Mouse (Mus musculus) liver, embryonic 12.5 days (tissue): ENCODE measurements around the gene Slc6a6. TPM values are rescaled to one million over a fixed set of nuclear protein-coding genes. Genes with fewer than 3 reads are reported as not detected.

ENCODE experiments used
- ATAC-seq: fragments of 200-750 bp; cut with Nextera tagmentation; 2 replicates; pipeline ENCODE4 v1.8.0; 2017; ENCODE audit warnings: moderate number of reproducible peaks, mild to moderate bottlenecking, moderate library complexity
- H3K27ac ChIP-seq: fragments of 300-500 bp; sonication (generic); 2 replicates; pipeline ENCODE4 v1.5.1; 2016; ENCODE audit warnings: mild to moderate bottlenecking
- H3K27me3 ChIP-seq: fragments of 300-500 bp; sonication (generic); replicated peaks from 2 replicates; pipeline ENCODE4 v1.6.1; 2016; ENCODE audit warnings: mild to moderate bottlenecking, moderate library complexity
- H3K36me3 ChIP-seq: fragments of 300-500 bp; sonication (generic); 2 replicates; pipeline ENCODE4 v1.6.1; 2016; ENCODE audit warnings: mild to moderate bottlenecking, moderate library complexity
- H3K4me1 ChIP-seq: fragments of 300-500 bp; sonication (generic); 2 replicates; pipeline ENCODE4 v1.6.1; 2016
- H3K4me2 ChIP-seq: fragments of 300-500 bp; sonication (generic); 2 replicates; pipeline ENCODE4 v1.6.1; 2016; ENCODE audit warnings: mild to moderate bottlenecking, moderate library complexity
- H3K4me3 ChIP-seq: fragments of 300-500 bp; sonication (generic); 2 replicates; pipeline ENCODE4 v1.5.1; 2016; ENCODE audit warnings: mild to moderate bottlenecking, moderate library complexity
- H3K9ac ChIP-seq: fragments of 300-500 bp; sonication (generic); 2 replicates; pipeline ENCODE4 v1.6.1; 2016; ENCODE audit warnings: mild to moderate bottlenecking, moderate library complexity
- H3K9me3 ChIP-seq: fragments of 300-500 bp; sonication (generic); replicated peaks from 2 replicates; pipeline ENCODE4 v1.6.1; 2016; ENCODE audit warnings: mild to moderate bottlenecking, moderate library complexity
- WGBS: fragments of 180-500 bp; shearing (Covaris S2); methylation state at CpG from one replicate; pipeline ENCODE4 v1.1.7; 2016; ENCODE audit not compliant: insufficient replicate concordance; 5-methylcytosine and 5-hydroxymethylcytosine counted together
- polyA plus RNA-seq: library from polyadenylated mRNA; unstranded; fragments of >200 nt; fragmentation: Nextera tagmentation; extraction: Ambion mirVana; gene quantifications from 2 replicates; pipeline ENCODE4 v1.2.1, GENCODE M21; 2016

Slc6a6 gene
- polyA plus RNA-seq, 1 experiment from 2014 or later: 24.9 TPM

DNA sequence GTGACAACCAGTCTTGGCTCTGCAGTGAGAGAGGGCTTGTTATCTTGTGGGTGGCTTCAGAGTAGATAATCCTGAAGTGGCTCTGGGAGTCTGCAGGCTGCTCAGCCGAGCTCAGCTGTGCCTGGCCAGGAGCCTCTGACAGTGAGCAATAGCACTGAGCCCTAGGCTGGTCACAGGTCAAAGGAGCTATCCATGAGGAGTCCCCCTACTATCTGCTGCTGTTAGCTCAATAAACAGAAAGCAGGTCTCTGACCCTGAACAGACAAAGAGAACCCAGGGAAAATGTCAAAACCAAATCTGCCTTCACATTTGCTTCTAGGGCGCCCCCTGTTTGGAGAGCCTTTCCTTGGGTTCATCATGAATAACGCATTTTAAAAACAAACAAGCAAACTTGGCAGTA is 28.6 kb upstream of the Slc6a6 start:
- H3K4me2 ChIP-seq: no peak overlapping the region
- 0 out of 2 replicates have a peak, but pooled peaks have one; percentile 13 for ATAC-seq
- H3K36me3 ChIP-seq: no peaks in the 10 kb centered on the region
- H3K4me3 ChIP-seq: no peak overlapping the region
- H3K4me1 ChIP-seq: peaks cover 29% of the 10 kb centered on the region
- no peaks in the 10 kb centered on the region for H3K9me3 ChIP-seq
- H3K27ac ChIP-seq: no peak overlapping the region
- WGBS: 29% methylated on average over 3 of the region's 3 CpGs
- H3K27me3 ChIP-seq: no peaks in the 10 kb centered on the region
- H3K9ac ChIP-seq: no peak overlapping the region

- ATAC-seq: no peak
- H3K27me3 ChIP-seq: no peaks in the 10 kb centered on the region
- no peaks in the 10 kb centered on the region for H3K9me3 ChIP-seq
- no peaks in the 10 kb centered on the region for H3K36me3 ChIP-seq
- 55% methylated on average over 6 of the region's 6 CpGs for WGBS
- H3K4me3 ChIP-seq: no peak overlapping the region
- no peak overlapping the region for H3K4me2 ChIP-seq
- H3K27ac ChIP-seq: no peak overlapping the region
- H3K4me1 ChIP-seq: peaks cover 31% of the 10 kb centered on the region
- H3K9ac ChIP-seq: no peak overlapping the region
These were observed 27.9 kb upstream of the Slc6a6 start for GRCm38 (mm10) chr6:91655874-91656433.

DNA sequence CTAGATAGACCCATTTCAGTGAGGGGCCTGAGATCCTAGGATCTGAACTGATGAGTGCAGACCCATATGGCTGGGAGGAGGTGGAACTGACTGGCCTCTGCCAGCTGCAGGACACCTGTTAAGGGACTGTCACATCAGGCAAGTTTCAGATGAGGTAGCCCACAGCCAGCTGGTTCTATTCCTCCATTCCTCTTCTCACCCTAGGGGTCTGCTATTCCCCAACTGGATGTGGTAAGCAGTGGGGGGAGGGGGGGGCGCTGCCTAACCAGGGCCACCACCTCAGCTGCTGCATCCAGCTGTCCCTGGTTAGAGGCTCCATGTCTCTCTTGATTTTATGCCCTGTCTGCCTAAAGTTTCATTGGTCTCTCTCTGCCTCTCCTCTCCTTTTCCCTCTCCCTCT is 25.6 kb upstream of the Slc6a6 start:
- H3K9ac ChIP-seq: no peak overlapping the region
- H3K4me3 ChIP-seq: no peak overlapping the region
- no peaks in the 10 kb centered on the region for H3K9me3 ChIP-seq
- H3K4me2 ChIP-seq: no peak overlapping the region
- 44% methylated on average over 1 of the region's 1 CpGs for WGBS
- H3K27me3 ChIP-seq: no peaks in the 10 kb centered on the region
- no peaks in the 10 kb centered on the region for H3K36me3 ChIP-seq
- no peak for ATAC-seq
- peaks cover 31% of the 10 kb centered on the region for H3K4me1 ChIP-seq
- H3K27ac ChIP-seq: no peak overlapping the region

DNA sequence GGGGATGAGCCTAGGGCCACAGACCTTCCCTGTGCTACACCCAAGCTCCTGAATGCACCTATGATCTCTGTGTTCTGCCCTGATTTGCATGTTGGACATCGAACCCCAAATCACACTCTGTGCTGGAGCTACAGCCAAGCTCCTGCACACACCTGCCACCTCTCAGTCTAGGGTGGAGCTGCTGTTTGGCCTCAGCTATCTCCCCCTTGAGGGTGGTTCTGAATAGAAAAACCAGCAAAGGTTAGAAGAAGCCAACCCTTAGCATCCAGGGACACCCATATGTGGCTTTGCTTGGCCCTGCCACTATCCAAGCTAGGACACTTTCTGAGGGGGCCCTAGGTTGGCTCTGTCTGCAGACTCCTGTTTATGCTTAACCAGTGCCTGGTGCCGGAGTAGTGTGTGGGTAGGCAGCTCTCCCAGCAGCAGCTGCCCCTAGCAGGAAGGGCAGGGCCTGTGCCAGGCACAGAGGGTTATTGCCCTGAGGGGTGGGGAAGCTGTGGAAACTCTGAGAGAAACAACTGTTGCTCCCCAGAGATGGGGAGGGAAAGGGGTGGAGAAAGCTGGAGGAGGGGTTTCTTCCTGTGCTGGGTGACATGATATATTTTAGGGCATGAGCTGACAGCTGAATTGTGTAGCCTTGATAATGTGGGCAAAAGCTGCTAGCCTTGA is 23.9 kb upstream of the Slc6a6 start:
- Histone ChIP-seq H3K27ac (0 out of 2 replicates have a peak overlapping the region, but pooled peaks have one; percentile 22), H3K27me3 (no peaks in the 10 kb centered on the region), H3K4me1 (peaks cover 31% of the 10 kb centered on the region), H3K4me2 (no peak overlapping the region), H3K9me3 (no peaks in the 10 kb centered on the region), H3K36me3 (no peaks in the 10 kb centered on the region), H3K9ac (no peak overlapping the region), H3K4me3 (no peak overlapping the region)
- ATAC-seq: peak; percentile 38; the same call in 1 of the 2 replicates
- WGBS: 58% methylated on average over 2 of the region's 2 CpGs

DNA sequence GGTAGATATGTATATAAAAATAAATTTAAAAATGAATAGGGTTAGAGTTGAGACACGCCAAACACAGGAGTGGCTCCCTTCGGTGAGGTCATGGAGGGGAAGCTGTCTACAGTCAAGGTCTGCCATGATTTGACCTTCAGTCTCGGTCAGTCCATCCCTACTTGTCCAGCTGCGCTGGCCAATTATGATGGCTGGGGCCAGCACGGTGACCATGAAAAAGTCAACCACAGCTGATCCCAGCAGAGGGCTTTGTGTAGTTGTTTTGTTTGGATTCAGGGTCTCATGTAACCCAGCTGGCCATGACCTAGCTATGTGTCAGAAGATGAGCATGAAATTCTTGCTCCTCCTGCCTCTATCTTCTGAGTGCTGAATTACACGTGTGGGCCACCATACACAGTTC is 21.6 kb upstream of the Slc6a6 start:
- peaks cover 20% of the 10 kb centered on the region for H3K4me1 ChIP-seq
- no peak for ATAC-seq
- no peak overlapping the region for H3K27ac ChIP-seq
- 71% methylated on average over 6 of the region's 6 CpGs for WGBS
- no peaks in the 10 kb centered on the region for H3K36me3 ChIP-seq
- no peak overlapping the region for H3K4me2 ChIP-seq
- H3K9me3 ChIP-seq: no peaks in the 10 kb centered on the region
- H3K27me3 ChIP-seq: no peaks in the 10 kb centered on the region
- no peak overlapping the region for H3K4me3 ChIP-seq
- H3K9ac ChIP-seq: no peak overlapping the region

DNA sequence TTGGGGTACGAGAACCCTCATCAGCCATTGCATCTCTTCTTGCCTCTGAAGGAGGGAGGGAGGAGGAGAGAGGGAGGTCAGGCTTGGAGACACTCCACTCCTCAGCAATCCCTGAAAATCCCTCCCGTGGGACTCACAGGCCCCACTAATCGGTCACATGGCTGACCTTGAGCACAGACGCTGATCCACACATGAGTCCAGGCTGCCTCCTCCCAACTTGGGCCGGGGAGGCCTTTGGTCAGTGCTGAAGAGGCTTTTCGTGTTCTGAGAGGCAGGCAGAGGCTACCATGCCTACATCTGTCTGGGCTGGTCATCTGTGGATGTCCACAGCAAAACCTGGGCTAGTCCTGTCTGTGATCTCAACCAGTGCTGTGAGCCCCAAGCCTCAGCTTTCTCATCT is 20.2 kb upstream of the Slc6a6 start:
- no peak overlapping the region for H3K4me2 ChIP-seq
- no peaks in the 10 kb centered on the region for H3K27me3 ChIP-seq
- H3K4me3 ChIP-seq: no peak overlapping the region
- peaks cover 15% of the 10 kb centered on the region for H3K4me1 ChIP-seq
- ATAC-seq: no peak
- no peak overlapping the region for H3K9ac ChIP-seq
- no peaks in the 10 kb centered on the region for H3K9me3 ChIP-seq
- H3K36me3 ChIP-seq: no peaks in the 10 kb centered on the region
- H3K27ac ChIP-seq: no peak overlapping the region
- 64% methylated on average over 6 of the region's 6 CpGs for WGBS

DNA sequence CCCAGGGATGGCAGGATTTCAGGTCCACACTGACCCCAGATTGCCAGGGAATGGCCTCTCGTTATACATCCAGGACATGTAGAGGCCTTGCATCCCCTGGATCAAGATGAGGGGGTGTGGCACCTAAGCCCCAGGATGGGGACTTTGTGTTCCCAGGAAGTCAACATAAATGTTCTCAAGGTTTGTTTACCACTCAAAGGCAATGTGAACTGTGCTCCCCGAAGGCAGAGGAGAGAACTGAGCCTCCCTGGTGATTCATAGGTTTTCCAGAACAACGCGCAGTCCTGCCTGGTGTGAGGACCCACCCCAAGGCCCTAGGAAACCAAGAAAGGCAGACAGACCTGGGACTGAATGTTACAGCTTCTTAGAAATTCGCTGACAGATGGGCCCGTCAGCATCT is 18.6 kb upstream of the Slc6a6 start:
- H3K4me3 ChIP-seq: no peak overlapping the region
- H3K27me3 ChIP-seq: no peaks in the 10 kb centered on the region
- H3K9ac ChIP-seq: no peak overlapping the region
- ATAC-seq: no peak
- H3K9me3 ChIP-seq: no peaks in the 10 kb centered on the region
- H3K36me3 ChIP-seq: no peaks in the 10 kb centered on the region
- peaks cover 2% of the 10 kb centered on the region for H3K4me1 ChIP-seq
- 66% methylated on average over 6 of the region's 6 CpGs for WGBS
- H3K27ac ChIP-seq: no peak overlapping the region
- no peak overlapping the region for H3K4me2 ChIP-seq

GRCm38 (mm10) chr6:91665990-91666700 is 17.7 kb upstream of the Slc6a6 start:
- H3K27ac ChIP-seq: no peak overlapping the region
- no peak overlapping the region for H3K4me3 ChIP-seq
- no peaks in the 10 kb centered on the region for H3K36me3 ChIP-seq
- no peak overlapping the region for H3K9ac ChIP-seq
- no peak for ATAC-seq
- 71% methylated on average over 3 of the region's 3 CpGs for WGBS
- H3K27me3 ChIP-seq: no peaks in the 10 kb centered on the region
- no peak overlapping the region for H3K4me2 ChIP-seq
- H3K4me1 ChIP-seq: no peaks in the 10 kb centered on the region
- no peaks in the 10 kb centered on the region for H3K9me3 ChIP-seq

DNA sequence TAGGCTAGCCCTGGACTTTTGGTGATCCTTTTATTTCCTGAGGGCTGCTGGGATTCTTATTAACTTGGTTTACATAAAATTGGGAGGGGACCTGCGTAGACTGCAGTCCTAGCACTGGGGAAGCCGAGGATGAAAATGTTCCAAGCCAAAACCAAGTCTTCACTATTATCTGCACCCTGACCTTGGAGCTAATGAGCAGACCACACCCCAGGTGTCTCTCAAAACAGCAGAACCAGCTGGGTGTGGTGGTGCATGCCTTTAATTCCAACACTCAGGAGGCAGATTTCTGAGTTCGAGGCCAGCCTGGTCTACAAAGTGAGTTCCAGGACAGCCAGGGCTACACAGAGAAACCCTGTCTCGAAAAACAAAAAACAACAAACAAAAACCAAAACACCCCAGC is 16.7 kb upstream of the Slc6a6 start:
- Histone ChIP-seq H3K27ac (no peak overlapping the region), H3K36me3 (no peaks in the 10 kb centered on the region), H3K4me2 (no peak overlapping the region), H3K27me3 (no peaks in the 10 kb centered on the region), H3K4me3 (no peak overlapping the region), H3K9ac (no peak overlapping the region), H3K4me1 (no peaks in the 10 kb centered on the region), H3K9me3 (no peaks in the 10 kb centered on the region)
- 71% methylated on average over 4 of the region's 4 CpGs for WGBS
- no peak for ATAC-seq

DNA sequence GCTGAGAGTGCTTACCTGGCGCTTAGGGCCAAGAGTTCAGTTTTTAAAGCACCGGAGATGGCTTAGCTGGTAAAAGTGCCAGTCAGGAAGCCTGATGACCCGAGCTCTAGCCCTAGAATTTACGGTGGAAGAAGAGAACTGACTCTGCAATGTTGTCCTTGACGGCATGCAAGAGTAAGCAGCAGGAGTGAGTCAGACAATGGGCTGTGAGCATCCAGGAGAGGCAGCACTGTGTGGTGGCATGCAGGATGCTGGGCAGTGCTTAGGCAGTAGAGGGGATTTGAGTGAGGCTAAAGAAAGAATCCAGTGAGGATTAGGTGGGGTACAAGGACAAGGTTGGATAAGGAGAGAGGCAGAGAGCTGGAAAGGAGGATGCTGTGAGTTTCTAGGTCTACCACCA is 15.6 kb upstream of the Slc6a6 start:
- Histone ChIP-seq H3K4me2 (no peak overlapping the region), H3K27me3 (0 out of 2 replicates have a peak, but pooled peaks cover 4% of the 10 kb centered on the region), H3K9ac (no peak overlapping the region), H3K36me3 (no peaks in the 10 kb centered on the region), H3K27ac (no peak overlapping the region), H3K4me3 (no peak overlapping the region), H3K4me1 (no peaks in the 10 kb centered on the region), H3K9me3 (no peaks in the 10 kb centered on the region)
- no peak for ATAC-seq
- WGBS: 47% methylated on average over 5 of the region's 5 CpGs

DNA sequence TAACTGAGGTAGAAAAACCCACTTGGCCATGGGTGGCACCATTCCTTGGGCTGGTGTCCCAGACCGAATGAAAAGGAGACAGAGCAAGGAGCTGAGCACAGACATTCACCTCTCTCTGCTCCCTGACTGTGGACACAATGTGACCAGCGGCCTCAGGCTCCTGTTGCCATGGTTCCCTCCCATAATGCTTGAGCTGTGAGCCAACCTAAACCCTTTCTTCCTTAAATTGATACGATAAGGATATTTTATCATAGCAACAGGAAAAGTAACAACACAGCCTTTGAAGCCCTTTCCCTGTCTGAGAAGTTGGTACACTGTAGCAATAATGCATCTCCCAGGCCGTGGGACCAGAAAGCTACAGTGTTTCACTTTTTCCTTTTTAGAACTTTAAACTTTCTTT is 14.6 kb upstream of the Slc6a6 start:
- Histone ChIP-seq H3K4me1 (no peaks in the 10 kb centered on the region), H3K4me3 (no peak overlapping the region), H3K27me3 (0 out of 2 replicates have a peak, but pooled peaks cover 4% of the 10 kb centered on the region), H3K36me3 (no peaks in the 10 kb centered on the region), H3K9ac (no peak overlapping the region), H3K27ac (no peak overlapping the region), H3K4me2 (no peak overlapping the region), H3K9me3 (no peaks in the 10 kb centered on the region)
- ATAC-seq: no peak
- WGBS: 52% methylated on average over 4 of the region's 4 CpGs

DNA sequence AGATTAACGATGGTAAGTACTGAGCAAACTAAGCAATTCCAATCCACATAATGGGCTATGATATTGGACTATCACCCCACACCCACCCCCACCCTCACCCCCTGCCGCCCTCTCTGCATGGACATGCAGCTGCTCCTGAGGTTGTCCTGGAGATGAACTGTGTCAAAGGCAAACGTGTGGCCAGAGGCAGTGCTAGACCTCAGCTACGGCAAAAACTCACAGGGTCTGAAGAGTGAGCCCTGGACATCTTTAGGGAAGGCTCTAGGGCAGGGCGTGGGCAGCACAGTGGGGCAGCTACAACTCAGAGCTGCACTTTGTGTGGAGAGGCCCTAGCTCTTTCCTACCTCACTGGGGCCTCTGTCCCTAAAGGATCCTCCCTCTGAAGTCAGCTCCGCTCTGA is 13.6 kb upstream of the Slc6a6 start:
- Histone ChIP-seq H3K4me1 (0 out of 2 replicates have a peak, but pooled peaks cover 4% of the 10 kb centered on the region), H3K9ac (no peak overlapping the region), H3K27ac (no peak overlapping the region), H3K4me2 (no peak overlapping the region), H3K4me3 (no peak overlapping the region), H3K9me3 (no peaks in the 10 kb centered on the region), H3K27me3 (0 out of 2 replicates have a peak, but pooled peaks cover 4% of the 10 kb centered on the region), H3K36me3 (no peaks in the 10 kb centered on the region)
- ATAC-seq: no peak
- WGBS: 74% methylated on average over 6 of the region's 6 CpGs
